Mouse (Mus musculus): ENCODE measurements around the gene Arhgap9.

Gene Arhgap9

GRCm38 (mm10) chr10:127322669-127323068, 905 bp downstream of the Arhgap9 start:
- DNase-seq (ENCODE audit: low read depth, low spot score) = no peak

GRCm38 (mm10) chr10:127323131-127323855, 1.5 kb downstream of the Arhgap9 start:
- peak; percentile 76 for DNase-seq (ENCODE audit: low read depth, low spot score)

- DNase-seq (ENCODE audit: low read depth, low spot score) = peak; percentile 91
These were observed 2.7 kb downstream of the Arhgap9 start for GRCm38 (mm10) chr10:127324495-127324894.

- no peak for DNase-seq (ENCODE audit: low read depth, low spot score)
These were observed 3.8 kb downstream of the Arhgap9 start for GRCm38 (mm10) chr10:127325454-127326016.

GRCm38 (mm10) chr10:127326017-127326801, 4.4 kb downstream of the Arhgap9 start:
- no peak for DNase-seq (ENCODE audit: low read depth, low spot score)

GRCm38 (mm10) chr10:127326828-127327227, 5.1 kb downstream of the Arhgap9 start:
- no peak for DNase-seq (ENCODE audit: low read depth, low spot score)

GRCm38 (mm10) chr10:127327461-127328145, 5.8 kb downstream of the Arhgap9 start:
- no peak for DNase-seq (ENCODE audit: low read depth, low spot score)

- no peak for DNase-seq (ENCODE audit: low read depth, low spot score)
These were observed 8.4 kb downstream of the Arhgap9 start for GRCm38 (mm10) chr10:127330212-127330611.

- peak; percentile 38 for DNase-seq (ENCODE audit: low read depth, low spot score)
These were observed 10.6 kb downstream of the Arhgap9 start for GRCm38 (mm10) chr10:127332211-127332874.

- DNase-seq (ENCODE audit: low read depth, low spot score) = peak; percentile 63
These were observed 11.4 kb downstream of the Arhgap9 start for GRCm38 (mm10) chr10:127333152-127333551.

GRCm38 (mm10) chr10:127335271-127335670, 13.5 kb downstream of the Arhgap9 start:
- DNase-seq (ENCODE audit: low read depth, low spot score) = peak; percentile 34

- DNase-seq (ENCODE audit: low read depth, low spot score) = no peak
These were observed 15.2 kb downstream of the Arhgap9 start for GRCm38 (mm10) chr10:127336952-127337351.

- no peak for DNase-seq (ENCODE audit: low read depth, low spot score)
These were observed 15.9 kb downstream of the Arhgap9 start for GRCm38 (mm10) chr10:127337536-127338099.

GRCm38 (mm10) chr10:127338930-127339682, 17.3 kb downstream of the Arhgap9 start:
- DNase-seq (ENCODE audit: low read depth, low spot score) = peak; percentile 91

GRCm38 (mm10) chr10:127339683-127340576, 18.2 kb downstream of the Arhgap9 start:
- DNase-seq (ENCODE audit: low read depth, low spot score) = no peak

GRCm38 (mm10) chr10:127340577-127341359, 19.0 kb downstream of the Arhgap9 start:
- peak; percentile 20 for DNase-seq (ENCODE audit: low read depth, low spot score)

- no peak for DNase-seq (ENCODE audit: low read depth, low spot score)
These were observed 19.6 kb downstream of the Arhgap9 start for GRCm38 (mm10) chr10:127341360-127341690.

GRCm38 (mm10) chr10:127341891-127342639, 20.3 kb downstream of the Arhgap9 start, which contains the start of gene Gli1:
Gli1 (minus strand) TSS chr10:127341974.
- DNase-seq (ENCODE audit: low read depth, low spot score) = peak; percentile 88

All from A20 (cell line).